Mouse (Mus musculus) megakaryocyte progenitor cell, adult 5-6 weeks (primary cell): ENCODE measurements around the gene Ehf. TPM values are rescaled to one million over a fixed set of nuclear protein-coding genes. Genes with fewer than 3 reads are reported as not detected.
A peak's percentile ranks its signal among the peaks of the same experiment; 100 is the strongest.

Experiments used
- ATAC-seq: replicated peaks from 2 replicates; pipeline ENCODE4 v1.8.0; 2016; ENCODE audit warnings: mild to moderate bottlenecking, moderate TSS enrichment, inconsistent platforms; ENCODE audit not compliant: poor library complexity
- total RNA-seq, 2 experiments: library from RNA; stranded (forward) in 1 of 2; stranded (reverse) in 1 of 2; fragments of 157-497, 149-512 nt in 1 of 2; fragments of 200-1000 nt in 1 of 2; gene quantifications; 2 replicates each; pipeline versions ENCODE4 v1.2.3 to v1.2.4; 2015 to 2017

Ehf gene
- not detected in 2 replicates for total RNA-seq (2015)
- not detected in 2 replicates for total RNA-seq (2017)

DNA sequence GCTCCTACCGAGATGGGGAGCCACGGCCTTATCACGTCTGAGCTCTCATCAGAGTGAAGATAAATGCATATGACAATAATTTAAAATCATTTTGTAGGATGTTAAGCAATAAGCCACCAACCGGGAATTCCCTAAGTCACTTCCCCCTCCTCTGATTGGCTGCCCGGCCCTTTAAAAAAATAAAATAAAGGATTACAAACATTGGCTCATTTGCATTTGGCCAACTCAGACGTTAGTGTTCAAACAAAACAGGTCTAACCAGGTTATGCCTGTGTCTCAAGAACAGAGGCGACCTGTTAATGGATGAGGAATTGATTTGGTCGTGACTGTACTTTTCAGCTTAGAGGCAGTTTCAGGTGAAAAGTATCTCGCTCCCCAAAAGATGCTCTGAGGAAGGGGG lies at the start of gene Ehf:
TSS of gene Ehf (minus strand) at position 147 of the 400 bp plus-strand sequence.
- no peak for ATAC-seq

DNA sequence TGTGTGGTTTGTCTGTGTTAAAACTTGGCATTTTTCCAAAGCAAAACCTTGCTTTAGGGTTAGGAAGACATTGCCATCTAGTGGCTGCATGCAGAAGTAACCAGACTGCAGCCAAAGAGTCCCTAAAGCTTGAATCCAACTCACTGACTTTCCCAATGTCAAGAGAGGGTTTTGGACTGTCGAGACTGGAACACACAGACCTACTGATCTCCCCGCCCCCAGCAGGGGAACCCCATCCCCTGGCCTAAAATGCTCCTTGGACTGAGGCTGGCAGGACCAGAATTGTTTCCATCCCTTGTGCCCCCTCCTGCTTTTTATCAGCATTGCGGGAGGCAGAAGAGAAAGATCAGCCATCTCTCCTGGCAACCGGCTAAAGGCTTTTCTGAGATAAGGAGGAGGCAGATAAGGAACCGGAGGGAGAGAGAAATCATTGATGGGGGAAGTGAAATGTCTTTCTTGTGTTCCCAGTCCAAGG lies 44.4 kb upstream of the Ehf start:
- peak; percentile 90 for ATAC-seq

DNA sequence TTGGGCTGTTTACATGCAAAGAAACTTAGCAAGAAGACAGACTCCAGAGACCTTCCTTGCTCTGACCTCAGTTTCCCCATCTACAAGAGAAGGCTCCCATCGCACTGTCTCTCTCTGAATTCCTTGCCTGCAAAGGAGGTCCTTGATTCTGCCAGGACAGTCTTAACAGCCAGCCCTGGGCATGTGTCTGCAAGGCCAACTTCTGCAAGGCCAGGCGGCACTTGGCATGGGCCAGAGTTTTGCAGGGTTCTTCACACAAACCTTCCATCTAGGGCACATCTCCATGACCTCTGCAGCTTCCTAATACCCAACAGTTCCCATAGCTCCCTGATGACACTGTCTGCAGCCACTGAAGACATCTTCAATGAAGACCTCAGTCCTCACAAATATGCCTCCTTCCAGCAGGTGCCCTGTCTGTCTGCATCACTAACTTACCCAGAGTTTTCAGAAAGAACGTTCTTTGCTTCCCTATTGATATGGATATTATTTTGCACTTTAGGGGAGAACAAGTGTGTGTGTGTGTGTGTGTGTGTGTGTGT lies 43.7 kb upstream of the Ehf start:
- no peak for ATAC-seq

DNA sequence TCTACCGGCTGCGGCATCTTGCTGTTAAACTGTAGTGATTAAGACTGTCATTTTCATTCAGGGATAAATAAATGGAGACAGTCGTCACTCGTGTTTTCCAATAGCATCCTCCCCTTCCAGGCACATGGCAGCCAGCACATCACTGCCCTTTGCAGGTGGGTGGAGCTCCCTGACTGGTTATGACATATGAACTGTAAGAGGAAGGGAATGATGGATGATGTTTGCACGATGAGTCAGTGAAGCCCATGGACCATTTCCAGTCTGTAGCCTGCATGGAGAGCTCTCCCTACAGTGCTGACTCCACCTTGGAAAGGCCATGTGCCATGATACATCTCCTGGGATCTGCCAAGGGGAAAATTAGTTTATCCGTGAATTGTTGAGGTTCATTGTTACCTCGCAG lies 40.5 kb upstream of the Ehf start:
- ATAC-seq: no peak

DNA sequence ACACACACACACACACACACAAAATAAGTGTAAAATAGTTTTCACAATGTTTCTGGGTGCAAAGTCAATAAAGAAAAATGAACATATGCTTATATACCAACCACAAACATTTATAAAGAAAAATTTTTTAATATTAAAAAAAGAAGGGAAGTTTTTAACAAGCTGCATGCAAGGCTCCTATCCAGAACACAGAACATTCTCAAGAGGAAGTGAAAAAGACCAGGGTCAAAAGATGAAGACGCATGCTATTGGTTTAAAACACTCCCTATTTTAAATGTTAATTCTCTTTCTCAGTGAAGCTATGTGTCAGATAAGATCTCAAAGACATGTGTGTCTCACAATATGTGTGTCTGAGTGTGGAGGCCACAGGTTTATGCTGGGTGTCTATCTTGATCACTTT lies 39.0 kb upstream of the Ehf start:
- no peak for ATAC-seq

DNA sequence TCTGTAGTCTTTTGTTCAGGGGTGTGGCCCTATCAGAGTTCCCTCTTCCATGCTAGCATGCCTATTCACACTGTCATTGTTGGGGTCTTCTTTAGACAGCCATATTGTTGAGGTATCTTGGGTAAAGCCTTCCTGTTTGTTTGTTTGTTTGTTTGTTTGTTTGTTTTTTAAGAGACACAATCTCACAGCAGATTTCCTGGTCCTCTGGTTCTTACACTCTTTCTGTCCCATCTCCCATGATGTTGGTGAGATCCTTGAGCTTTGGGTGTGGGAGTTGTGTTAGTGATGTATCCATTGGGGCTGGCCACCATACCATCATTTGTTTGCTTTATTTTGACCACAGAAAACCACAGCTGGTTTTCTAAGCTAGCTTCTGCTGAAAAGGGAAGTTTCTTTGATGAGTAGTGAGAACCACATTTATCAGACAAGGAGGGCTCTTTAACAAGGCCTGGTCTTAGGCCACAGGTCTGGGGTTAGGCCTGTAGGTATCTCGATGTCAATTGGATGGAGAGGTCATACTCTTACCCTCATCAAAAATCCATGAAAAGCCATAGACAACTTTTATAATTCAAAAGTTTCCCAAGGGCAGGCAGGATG lies 38.4 kb upstream of the Ehf start:
- ATAC-seq: no peak

DNA sequence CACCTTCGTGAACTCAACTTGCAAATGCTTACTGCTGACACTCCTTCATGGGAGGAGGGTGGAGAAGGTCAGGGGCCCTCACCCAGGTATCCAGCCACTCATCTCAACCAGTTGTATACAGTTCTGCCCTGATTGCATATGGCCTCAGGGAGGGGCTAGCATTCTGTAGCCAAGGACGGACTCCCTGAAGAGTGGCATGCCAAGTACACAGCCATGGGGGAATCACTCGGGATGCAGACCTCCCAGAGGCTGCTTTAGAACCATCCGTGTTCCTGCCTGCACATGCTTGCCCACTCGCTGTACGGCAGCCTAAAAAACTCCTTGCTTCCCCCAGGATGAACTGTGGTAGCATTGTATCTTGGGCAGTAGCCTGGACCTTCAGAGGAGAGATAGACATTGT lies 35.6 kb upstream of the Ehf start:
- ATAC-seq: no peak

DNA sequence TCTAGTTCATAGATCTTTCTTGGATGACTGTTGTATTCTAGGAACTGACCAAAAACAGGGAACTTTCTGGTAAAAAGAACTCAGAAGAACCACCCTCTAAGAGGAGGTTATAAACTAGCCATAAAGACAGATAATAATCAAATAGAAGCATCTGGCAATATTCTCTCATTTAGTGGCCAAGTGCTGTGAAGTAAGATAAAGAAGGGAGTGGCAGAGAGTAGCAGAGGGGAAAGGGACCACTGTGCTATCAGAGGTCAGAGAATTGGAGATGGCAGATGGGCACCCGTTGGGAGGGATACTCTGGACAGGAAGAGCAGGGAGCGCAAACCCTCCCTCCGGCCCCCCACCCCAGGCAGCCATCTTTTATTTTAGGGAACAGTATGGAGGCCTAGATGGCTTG lies 34.3 kb upstream of the Ehf start:
- peak; percentile 57 for ATAC-seq

DNA sequence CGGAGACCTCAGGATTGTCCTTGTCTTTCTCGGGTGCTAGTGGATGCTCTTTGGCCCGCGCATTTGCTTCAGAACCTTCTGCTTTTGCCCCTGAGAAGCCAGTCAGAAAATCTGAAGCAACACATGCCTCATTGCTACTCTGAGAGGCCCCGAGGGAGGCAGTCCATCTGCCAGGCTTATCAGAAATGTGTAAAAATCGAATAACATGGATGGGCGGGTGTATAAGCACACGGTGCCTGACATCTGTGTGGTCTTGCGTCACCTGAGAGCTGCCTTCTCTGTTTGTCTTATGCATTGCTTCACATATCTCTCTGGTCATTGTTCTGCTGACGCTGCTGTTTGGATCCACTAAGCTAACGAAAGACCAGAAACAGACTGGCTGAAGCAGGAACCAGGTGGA lies 33.5 kb upstream of the Ehf start:
- peak; percentile 35; the same call in 1 of the 2 replicates for ATAC-seq

DNA sequence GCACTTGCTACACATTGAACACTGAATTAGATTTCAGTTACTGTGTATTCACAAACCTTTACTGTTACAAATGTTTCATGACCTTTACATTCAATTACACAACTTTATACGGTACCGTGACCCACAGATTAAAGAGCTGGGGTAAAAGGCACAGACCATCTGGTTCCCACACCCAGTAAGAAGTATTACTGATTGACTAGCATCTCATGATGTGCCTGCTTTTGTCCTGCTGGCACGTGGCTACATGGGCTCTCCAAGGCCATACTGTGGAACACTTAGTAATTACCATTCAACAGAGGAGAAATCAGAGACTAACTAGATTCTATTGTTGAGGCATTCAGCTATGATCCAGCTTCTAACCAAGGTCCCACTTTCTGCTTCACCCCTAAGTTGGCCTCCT lies 32.9 kb upstream of the Ehf start:
- ATAC-seq: no peak

DNA sequence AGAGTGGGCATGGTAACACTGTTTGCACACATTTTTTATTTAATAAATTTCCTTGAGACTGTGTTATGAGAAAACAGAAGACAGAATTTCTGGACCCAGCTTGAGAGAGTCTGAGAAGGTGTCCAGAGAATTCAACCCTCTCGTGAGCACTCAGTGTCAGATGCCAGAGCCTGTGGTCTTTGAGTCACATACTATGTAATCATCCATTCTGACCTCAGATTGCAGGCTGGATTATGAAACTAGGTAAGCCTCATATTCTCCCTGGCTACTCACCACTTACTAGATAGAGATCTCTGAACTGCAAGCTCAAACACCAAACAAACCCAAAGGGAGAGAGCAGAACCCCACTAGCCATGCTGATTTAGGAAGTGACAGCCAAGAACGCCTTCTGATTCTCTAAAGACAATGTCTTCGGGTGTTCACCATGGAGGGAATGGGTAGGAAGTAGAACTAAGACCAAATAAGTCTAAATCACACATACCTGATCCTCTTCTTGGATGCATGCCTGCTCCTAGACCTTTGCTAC lies 28.7 kb upstream of the Ehf start:
- ATAC-seq: no peak

DNA sequence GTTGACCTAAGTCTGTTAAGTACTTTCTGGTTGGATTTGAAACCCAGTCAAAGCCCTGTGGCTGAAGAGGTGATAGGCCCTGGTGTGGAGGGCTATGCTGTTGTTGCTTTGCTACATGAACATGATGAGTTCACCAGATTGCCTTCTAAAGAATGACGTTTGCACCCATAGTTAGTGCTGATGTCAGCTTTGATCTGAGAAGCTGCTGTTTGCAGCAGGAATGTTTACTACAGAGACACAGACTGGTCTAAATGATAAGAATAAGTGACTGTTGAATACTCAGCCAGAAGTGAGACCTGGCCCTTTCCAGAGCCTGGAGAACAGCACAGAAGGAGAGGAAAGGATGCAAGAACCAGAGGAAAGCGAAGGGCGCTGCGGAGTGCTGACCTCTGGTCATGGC lies 25.7 kb upstream of the Ehf start:
- ATAC-seq: peak; percentile 51

DNA sequence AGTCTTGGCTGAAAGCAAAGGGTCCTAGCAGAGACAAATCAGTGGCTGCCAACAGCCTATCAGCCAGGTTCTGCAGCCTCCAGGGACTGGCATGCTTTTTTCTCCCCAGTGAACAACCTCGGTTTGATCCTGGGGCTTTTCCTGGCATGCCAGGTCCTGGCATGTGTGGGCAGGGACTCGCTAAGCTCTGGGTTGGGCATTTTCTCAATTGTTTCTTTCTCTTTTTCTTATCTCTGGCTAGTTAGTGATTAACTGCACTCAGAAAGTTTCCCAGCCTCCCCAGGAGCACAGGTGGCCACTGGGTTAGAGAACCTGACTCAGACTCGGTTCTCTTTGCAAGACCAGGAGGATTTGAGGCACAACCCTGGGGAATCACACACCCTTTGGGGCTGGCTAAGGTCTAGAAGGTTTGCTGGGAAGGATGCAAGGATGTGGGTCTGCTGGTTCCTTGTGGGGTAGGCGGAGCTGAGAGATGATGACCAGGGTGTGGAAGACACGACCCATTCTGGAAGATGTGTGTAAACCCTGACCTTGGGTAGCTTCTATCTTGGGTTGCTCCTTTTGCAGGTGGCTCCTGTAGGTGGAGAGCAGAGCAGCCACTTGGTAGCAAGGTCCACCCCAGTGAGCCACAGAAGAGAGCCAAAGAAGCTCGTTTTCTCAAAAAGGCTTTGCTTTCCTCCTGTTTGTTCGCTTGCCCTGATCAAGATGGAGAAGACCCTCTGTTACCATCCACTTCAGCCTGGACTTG lies 22.4 kb upstream of the Ehf start:
- ATAC-seq: no peak

DNA sequence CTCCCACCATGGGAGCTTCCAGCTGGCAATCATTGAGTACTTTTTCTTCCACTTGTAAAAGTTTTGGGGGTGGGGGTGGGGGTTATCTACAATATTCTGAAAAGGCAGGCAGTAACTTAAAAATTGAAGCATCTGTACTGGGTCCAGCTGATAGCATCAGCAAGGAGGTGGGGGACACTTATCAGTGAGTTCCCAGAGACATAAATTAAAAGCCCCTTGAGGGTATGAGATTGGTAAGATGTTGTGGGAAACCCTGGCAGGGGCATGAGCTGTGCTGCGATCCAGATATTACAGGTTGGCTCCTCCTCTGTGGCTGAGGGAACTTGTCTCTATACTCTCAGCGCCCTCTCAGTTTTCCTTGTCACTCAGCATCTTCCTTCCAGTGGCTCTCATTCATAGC lies 21.2 kb upstream of the Ehf start:
- peak; percentile 43 for ATAC-seq

DNA sequence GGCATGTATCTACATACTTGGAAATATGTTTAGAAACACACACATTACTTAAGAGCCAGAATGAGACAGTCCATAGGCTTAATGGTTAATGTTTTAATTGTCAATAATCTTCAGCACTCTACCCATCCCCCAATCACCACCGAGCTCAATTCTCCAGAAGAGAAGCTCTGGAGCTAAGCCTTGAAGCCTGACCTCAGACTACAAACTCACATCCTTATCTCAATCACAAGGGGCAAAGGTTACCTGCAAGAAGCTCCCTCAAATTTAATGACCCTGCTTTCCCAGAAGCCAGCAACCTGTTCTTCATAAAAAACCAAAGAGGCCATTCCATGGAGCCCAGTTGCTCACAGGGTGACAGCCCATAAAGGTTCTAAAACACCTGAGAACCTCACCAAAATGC lies 19.1 kb upstream of the Ehf start:
- no peak for ATAC-seq

DNA sequence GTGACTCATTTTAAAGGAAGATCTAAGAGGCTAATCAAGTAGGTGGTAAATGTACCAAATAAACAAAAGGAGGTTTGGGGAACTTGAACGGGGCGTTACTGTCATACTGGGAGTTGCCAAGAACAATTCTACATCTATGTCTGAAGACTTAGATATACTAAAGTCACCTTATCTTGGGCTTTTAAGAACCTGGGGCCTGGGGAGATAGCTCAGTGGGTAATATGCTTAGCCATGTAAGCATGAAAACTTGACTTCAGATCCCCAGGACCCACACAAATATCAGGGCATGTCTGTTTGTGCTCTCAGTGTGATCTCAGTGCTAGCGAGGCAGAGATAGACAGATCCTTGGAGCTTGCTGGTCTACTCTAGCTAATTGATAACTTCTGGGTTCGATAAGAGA lies 18.6 kb upstream of the Ehf start:
- ATAC-seq: peak; percentile 58

DNA sequence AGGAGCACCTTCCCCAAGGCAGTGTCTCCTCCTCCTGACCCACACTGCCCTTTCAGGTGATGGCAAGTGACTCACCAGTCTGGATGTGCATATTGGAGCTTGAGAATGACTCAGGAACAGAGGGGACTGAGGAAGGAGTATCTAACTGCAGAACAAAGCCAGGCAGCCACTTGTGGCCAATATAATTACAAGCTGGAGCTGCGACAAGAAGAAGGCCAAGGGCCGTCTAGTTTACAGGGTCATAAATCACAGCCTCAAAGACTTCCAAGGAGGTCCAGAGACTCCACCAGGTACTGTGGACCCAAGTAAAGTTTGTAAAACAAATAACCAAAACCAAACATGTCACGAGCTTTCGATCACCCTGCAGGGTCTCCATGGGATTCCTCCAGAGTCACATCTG lies 10.9 kb upstream of the Ehf start:
- no peak for ATAC-seq

DNA sequence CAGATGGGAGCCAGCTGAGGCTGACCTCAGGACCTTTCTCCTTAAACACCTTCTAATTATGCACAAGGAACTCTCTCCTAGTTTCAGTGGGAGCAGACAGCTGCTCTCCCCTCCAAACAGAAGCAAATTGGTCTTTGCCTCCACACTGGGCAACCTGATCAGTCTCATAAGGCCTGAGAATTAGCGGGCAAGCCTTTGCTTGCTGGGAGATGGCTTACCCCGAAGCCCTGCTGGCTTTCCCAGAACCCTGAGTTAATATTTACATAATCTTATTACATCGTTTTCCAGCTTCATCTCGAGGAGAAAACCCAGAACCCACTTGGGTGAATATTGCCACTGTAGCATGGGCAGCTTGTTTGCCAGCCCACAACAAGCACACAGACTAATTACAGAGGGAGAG lies 9.6 kb upstream of the Ehf start:
- ATAC-seq: no peak

DNA sequence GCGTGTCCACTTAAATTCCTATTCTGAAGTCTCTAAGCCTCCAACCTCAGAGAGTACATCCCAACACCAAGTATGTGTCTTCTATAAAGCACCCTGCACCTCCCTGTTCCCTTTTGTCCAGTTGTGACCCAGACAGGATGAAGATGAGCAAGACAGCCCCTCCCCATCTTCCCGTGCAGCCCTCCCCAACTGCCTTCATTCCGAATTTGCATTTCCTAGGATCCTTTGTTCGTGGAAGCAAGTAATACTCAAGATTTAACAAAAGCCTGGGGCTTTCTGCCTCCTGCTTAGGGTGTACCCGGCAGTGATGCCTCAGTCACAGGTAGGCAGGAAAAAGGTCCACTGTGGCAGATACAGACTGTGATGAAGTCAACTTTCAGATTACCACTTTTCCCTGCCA lies 7.6 kb upstream of the Ehf start:
- no peak for ATAC-seq

DNA sequence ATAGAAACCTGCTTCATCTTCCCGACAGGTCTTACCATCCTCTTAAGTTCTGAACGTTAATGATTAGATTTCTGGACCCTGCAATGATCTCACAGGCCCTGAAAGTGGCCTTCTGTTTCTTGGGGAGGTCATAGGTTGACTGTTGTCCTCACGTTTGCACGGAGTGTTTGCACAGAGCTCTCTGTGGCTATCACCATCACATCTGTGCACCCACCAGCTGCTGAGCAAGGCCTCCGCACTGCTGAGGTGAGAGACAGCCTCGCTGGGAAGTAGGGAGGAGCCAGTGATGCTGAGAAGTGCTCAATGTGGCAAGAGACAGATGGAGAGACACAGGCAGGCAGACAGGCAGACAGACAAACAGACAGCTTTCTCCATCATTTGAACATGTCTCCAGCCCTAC lies 3.6 kb upstream of the Ehf start:
- ATAC-seq: no peak

DNA sequence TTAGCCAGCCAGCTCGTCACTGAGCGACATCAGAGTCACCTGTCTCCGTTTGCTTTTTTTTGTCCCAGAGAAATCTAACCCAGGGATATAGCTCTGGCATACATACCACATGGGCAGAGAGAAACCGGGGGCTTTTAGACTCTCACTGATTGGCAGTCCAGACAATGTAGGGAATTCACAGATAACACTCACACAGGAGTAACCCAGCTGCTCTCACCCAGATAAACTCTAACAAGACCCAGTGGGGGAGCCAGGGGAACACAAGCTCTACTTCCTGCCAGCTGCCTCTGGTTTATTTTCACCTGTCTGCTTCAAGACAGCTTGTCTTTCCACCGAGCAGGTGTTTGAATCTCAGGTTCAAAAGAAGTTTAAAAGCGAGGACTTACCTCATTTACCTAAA lies 409 bp downstream of the Ehf start:
- 0 out of 2 replicates have a peak, but pooled peaks have one; percentile 27 for ATAC-seq
